Mouse (Mus musculus): ENCODE results near the gene Tspan31.
"Not testable (repeated sequence)": the region's sequence is repeated elsewhere in the genome, so short reads cannot be mapped to it uniquely, and the experiment has no call there.

The Tspan31 gene

GRCm38 (mm10) chr10:127083292-127083914 is 13.3 kb upstream of the Tspan31 start:
- DNase-seq, result no peak

- no peak for DNase-seq
Observed at GRCm38 (mm10) chr10:127081996-127082620, 12.0 kb upstream of the Tspan31 start.

GRCm38 (mm10) chr10:127080901-127081780 is 11.1 kb upstream of the Tspan31 start:
- no peak for DNase-seq

GRCm38 (mm10) chr10:127079665-127080391 is 9.8 kb upstream of the Tspan31 start:
- DNase-seq, result no peak

GRCm38 (mm10) chr10:127078677-127079575 is 8.9 kb upstream of the Tspan31 start:
- DNase-seq, result no peak

- DNase-seq, result no peak
Observed at GRCm38 (mm10) chr10:127078001-127078676, 8.1 kb upstream of the Tspan31 start.

GRCm38 (mm10) chr10:127077515-127077914 is 7.5 kb upstream of the Tspan31 start:
- no peak for DNase-seq

- DNase-seq, result peak; percentile 57
Observed at GRCm38 (mm10) chr10:127076082-127076481, 6.0 kb upstream of the Tspan31 start.

- no peak for DNase-seq
Observed at GRCm38 (mm10) chr10:127075651-127076050, 5.6 kb upstream of the Tspan31 start.

GRCm38 (mm10) chr10:127075080-127075479 is 5.0 kb upstream of the Tspan31 start, which contains the start of gene Agap2:
Gene Agap2 (plus strand): TSS chr10:127075284.
- peak; percentile 68 for DNase-seq

- DNase-seq, result no peak
Observed at GRCm38 (mm10) chr10:127073981-127074380, 3.9 kb upstream of the Tspan31 start.

GRCm38 (mm10) chr10:127072969-127073368 is 2.9 kb upstream of the Tspan31 start:
- DNase-seq, result not testable (repeated sequence)

GRCm38 (mm10) chr10:127072270-127072669 is 2.2 kb upstream of the Tspan31 start:
- DNase-seq, result not testable (repeated sequence)

GRCm38 (mm10) chr10:127071203-127071602 is 1.1 kb upstream of the Tspan31 start:
- DNase-seq, result no peak

- no peak for DNase-seq
Observed at GRCm38 (mm10) chr10:127069281-127070189, 529 bp downstream of the Tspan31 start.

- DNase-seq, result no peak
Observed at GRCm38 (mm10) chr10:127068360-127069038, 1.6 kb downstream of the Tspan31 start.

GRCm38 (mm10) chr10:127066519-127067018 is 3.5 kb downstream of the Tspan31 start:
- no peak for DNase-seq

GRCm38 (mm10) chr10:127065981-127066380 is 4.1 kb downstream of the Tspan31 start:
- DNase-seq, result no peak

Measured in lung, postnatal 36 days (tissue).